Mouse (Mus musculus) gastrocnemius, adult 18-20 months (tissue): ENCODE measurements around the gene Smco1. TPM values are rescaled to one million over a fixed set of nuclear protein-coding genes. Genes with fewer than 3 reads are reported as not detected.
"Not testable (repeated sequence)": the region's sequence is repeated elsewhere in the genome, so short reads cannot be mapped to it uniquely, and the experiment has no call there.

Source experiments
- DNase-seq: peaks from one replicate; pipeline ENCODE4 v3.0.0; 2021; ENCODE audit warnings: low spot score
- long read RNA-seq, 2 experiments: library from polyadenylated mRNA; stranded (forward); transcript quantifications; one replicate each; pipeline ENCODE4 v2.0.0; 2021
- total RNA-seq, 2 experiments: library from RNA; stranded (reverse); gene quantifications; 2 replicates each; pipeline ENCODE4 v1.2.3; 2021

The Smco1 gene
- 10 to 100 TPM; 58.3 to 81.5 TPM for total RNA-seq
- long read RNA-seq, experiment 1, transcript Smco1-201 (3 exons, 1,410 nt), result major isoform, 52 of 65 reads
- long read RNA-seq, experiment 1, partial matches to known transcripts, result 1 of 65 reads
- long read RNA-seq, experiment 1, other reads (novel, unspliced or antisense), result 12 of 65 reads
- long read RNA-seq, experiment 2, transcript Smco1-201 (3 exons, 1,410 nt), result major isoform, 46 of 57 reads
- long read RNA-seq, experiment 2, partial matches to known transcripts, result 2 of 57 reads
- long read RNA-seq, experiment 2, other reads (novel, unspliced or antisense), result 9 of 57 reads

GRCm38 (mm10) chr16:32271291-32271690 is at the start of gene Smco1:
Smco1 (plus strand) TSS chr16:32271468.
- peak; percentile 73 for DNase-seq

DNA sequence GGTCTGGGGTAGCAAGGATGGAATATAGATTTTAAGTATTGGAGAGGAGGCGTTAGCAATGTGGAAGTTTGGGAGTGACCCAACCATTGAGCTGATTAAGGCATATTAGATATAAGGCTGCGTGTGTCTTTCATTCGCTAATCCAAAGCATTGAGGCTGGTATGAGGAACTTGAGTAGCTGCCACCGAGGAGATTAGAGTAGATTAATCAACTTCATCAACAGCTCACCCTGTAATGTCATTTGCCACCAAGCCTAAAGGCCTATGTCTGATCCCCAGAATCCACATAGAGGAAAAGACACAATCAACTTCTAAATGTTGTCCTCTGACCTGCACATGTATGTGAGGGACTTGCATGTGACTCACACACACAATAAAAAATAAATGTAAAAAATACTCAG is 49.5 kb upstream of the Smco1 start:
- no peak for DNase-seq

DNA sequence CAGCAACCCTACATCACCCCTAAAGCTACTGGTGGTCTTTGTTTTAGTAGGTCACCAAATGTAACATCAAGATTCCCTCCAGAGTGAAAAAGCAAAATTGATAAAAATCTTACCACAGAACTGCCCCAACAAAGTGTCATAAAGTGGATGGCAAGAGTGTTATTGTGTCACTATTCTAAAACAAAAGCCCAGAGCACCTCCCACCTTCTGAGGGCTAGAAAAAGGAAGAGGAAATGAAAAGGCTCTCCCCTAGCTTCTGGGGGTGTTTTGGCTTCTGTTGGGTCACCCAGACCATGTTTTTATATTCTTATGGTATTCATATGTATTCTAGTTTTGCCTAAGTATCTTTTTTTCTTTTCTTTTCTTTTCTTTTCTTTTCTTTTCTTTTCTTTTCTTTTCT is 48.9 kb upstream of the Smco1 start:
- no peak for DNase-seq

DNA sequence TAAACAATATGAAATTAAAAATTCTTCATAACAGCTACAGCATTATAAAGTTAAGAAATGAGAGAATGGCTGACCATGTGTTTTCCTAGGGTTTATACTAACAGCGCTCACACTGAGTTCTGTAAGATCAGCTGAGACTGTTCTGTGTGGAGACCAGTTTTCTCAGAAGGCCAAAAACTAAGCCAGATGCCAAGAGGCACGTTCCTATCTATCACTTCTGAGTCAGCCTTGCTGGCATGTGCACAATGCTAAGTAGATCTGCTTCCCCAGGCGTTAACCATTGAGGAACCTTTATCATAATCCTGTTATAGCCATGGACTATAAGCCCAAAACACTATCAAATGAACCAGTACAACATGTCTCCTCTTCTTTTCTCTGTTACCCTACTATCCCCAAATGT is 39.2 kb upstream of the Smco1 start:
- not testable (repeated sequence) for DNase-seq

DNA sequence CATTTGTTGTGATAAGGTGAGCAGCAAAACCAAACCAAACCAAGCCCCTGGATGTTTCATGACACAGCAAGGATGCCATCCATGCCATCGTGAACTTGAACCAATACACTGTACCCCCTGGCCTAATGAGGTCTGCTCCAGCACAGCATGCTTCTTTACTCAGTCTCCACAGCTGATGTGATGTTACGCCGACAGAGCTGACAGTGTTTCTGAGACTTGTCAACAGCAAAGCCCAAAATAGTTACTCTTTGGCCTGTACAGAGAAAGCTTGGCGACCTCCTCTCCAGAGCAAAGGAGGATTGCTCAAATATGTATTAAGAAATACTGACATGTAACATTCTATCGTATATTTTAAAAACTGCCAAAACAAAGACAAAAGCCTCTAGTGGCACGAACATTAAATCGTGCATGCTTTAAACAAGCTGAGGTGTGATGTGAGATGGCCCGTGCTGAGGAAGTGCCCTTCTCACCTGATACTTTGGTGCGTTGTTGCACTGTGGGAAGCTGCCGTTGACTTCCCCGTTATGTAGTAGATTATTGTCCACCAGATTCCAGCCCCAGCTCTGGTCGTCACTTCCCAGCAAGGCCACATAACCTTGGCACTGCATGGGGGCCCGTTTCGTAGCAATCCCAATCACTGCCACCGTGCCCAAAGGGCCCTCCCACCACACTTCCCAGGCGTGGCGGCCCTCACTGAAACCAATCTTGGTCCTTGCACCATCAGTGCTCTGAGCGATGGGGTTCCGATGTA is 33.2 kb upstream of the Smco1 start:
- no peak for DNase-seq

DNA sequence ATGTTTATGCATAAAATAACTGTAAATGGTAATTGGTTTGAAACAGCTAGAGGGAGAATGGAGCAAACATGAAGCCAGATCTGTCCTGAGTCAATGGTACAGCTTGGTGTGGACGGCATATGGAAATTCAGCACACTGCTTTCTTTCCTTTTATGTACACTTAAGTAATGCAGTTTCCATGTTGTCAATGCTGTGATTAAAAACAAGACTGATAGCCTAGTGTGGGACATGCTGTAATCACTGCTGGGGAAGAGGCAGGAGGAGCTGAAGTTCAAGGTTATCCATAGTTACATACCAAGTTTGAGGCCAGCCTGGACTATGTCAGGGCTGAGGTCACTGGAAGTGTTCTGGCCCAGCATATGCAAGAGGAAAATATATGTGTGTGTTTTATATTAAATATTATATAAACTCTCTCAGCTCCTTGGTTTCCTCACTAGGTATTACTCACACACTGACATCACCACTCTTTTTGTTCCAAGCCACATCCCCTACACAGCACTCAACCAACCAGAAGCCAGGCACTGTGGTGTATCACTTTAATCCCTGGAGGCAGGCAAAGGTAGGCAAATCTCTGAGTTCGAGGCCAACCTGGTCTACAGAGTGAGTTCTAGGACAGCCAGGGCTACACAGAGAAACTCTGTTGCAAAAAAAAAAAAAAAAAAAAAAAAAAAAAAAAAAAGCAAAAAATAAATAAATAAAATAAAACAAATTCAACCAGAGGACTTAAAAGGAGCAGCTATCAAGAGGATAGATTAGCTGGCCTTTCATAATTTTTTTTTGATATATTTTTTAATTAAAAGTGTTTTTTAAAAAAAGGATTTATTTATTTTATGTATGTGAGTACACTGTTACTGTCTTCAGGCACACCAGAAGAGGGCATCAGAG is 31.6 kb upstream of the Smco1 start:
- no peak for DNase-seq

DNA sequence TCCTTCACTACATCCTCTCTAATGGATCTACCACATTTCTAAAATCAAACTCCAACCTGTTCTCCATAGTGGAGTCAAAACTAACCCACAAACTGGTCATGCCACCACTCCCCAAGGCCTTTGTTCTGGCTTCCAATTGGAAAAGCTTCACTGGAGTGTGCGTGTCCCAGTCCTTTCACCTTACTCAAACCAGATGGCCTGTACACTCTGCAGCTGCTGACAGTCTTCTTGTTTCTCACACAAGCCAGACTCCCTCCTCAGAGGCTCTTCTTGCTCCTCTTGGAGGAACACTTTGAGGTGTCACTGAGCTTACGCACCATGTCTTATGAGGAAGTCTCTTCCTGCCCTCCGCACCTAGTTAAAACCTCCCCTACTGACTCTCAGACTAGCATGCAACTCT is 27.4 kb upstream of the Smco1 start:
- DNase-seq, result no peak

- peak; percentile 13 for DNase-seq
Measured at GRCm38 (mm10) chr16:32246351-32246791, 24.9 kb upstream of the Smco1 start.

GRCm38 (mm10) chr16:32246952-32247370 is 24.3 kb upstream of the Smco1 start, which contains the start of the genes Fbxo45 and Wdr53:
Fbxo45 (minus strand) TSS chr16:32247158.
Wdr53 (plus strand) TSS chr16:32247227.
- DNase-seq, result peak; percentile 96

GRCm38 (mm10) chr16:32264225-32264624 is 7.0 kb upstream of the Smco1 start:
- not testable (repeated sequence) for DNase-seq

- no peak for DNase-seq
Measured at GRCm38 (mm10) chr16:32273338-32273737, 2.1 kb downstream of the Smco1 start.

- DNase-seq, result no peak
Measured at GRCm38 (mm10) chr16:32275041-32275440, 3.8 kb downstream of the Smco1 start.

GRCm38 (mm10) chr16:32275830-32276229 is 4.6 kb downstream of the Smco1 start:
- DNase-seq, result no peak

DNA sequence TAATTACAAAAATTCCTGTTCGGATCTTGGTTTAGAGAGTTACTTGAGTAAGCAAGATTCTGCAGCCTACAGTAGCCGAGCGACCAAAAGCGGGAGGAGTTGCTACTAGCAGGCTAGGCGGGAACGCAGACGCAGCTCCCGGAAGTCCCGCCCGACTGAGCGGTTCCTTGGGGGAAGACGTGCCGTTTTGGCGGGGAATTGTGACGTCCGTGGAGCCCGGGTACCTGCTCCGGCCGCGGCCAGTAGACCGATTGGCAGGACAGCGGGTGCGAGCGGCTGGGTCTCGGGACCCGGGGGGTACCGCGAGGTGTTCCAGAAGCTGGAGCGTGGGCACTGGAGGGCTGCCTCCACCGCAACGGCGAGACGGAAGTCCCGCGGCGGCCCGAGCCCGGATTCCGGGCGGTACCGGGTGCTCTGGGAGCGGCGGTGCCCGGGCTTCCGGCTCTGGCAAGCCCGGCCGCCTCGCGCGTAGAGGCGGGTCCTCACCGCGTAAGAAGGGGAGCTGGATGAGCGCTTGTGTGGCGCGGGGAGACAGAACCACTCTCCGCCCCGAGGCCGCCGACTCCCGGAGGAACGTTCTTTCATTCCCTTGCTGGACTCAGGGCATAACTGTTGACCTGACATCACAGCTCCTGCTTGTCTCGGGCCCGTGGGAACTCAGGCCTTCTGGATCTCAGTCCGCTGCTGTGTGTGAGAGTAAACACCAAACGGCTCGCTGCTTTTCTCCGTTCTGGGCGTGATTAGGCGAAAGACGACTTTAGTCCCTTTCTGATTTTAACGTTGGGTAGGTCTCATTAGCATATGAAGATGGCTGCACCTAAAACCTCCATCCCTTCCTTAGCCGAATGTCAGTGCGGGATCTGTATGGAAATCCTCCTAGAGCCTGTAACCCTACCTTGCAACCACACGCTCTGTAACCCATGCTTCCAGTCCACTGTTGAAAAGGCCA is 6.3 kb downstream of the Smco1 start, which contains the start of gene Rnf168:
Gene Rnf168, plus strand, starts transcription at position 152 of the 949 bp plus-strand sequence.
- peak; percentile 91 for DNase-seq

DNA sequence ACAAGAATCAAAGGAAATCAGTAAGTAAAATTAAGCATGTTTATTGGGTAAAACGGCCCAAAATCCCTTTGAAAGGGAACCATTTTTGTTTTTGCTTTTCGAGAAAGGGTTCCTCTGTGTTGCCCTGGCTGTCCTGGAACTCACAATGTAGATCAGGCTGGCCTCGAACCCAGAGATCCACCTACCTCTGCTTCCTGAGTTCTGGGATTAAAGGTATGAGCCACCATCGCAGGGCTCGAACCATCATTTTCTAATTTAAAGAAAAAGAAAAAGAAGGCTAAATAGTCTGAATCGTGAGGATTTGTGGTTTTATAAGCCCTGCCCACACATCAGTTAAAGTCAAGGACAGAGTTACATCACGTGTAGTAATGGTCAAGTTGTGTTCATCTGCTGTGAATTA is 7.1 kb downstream of the Smco1 start:
- DNase-seq, result no peak

DNA sequence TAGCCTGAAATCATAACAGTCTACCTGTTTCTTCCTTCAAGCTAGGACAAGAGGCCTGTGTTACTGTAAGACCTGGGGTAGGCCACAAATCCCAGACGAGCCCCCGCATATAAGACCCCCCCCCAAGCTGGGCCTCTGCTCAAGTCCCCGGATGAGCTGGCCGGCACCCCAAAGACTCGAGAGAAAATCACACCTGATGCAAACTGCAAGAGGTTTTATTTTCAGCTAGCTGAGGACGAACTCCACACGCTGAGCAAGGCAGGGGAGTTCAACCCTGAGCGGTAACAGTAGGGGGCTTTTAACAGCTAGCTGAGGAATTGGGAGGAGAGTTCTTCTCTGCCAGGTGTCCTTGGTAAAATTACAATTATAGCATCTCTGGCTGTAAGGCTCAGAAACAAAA is 8.9 kb downstream of the Smco1 start:
- no peak for DNase-seq

- DNase-seq, result no peak
Measured at GRCm38 (mm10) chr16:32282608-32283007, 11.3 kb downstream of the Smco1 start.

DNA sequence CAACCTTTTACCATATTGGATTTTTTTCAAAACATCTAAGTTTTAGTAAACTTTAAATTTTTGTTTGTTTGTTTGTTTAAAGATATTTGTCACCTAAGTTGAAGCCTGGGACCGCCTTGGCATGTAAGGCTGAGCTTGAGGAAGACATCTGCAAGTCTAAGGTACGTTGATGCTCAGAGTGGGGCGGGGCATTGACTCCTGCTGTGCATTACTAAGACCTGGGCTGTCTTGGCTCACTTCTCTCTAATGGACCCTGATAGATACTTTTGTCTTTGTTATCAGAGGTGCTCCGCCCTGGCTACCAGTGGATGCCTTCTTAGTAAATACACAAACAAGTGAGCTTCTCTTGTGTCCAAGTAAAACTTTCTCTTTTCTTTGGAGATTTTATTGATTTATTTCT is 20.6 kb downstream of the Smco1 start:
- no peak for DNase-seq

- not testable (repeated sequence) for DNase-seq
Measured at GRCm38 (mm10) chr16:32299617-32300016, 28.3 kb downstream of the Smco1 start.

- DNase-seq, result no peak
Measured at GRCm38 (mm10) chr16:32303046-32303445, 31.8 kb downstream of the Smco1 start.
